Mouse (Mus musculus) erythroid progenitor cell, adult 5-6 weeks (primary cell): ENCODE measurements around the gene Slc8b1. TPM values are rescaled to one million over a fixed set of nuclear protein-coding genes. Genes with fewer than 3 reads are reported as not detected.

Experiments
- ATAC-seq: replicated peaks from 2 replicates; pipeline ENCODE4 v1.8.0; 2016; ENCODE audit warnings: moderate number of reproducible peaks, mild to moderate bottlenecking, moderate TSS enrichment, inconsistent platforms; ENCODE audit not compliant: poor library complexity, low FRiP score, severe bottlenecking
- total RNA-seq, 2 experiments: library from RNA; stranded (forward) in 1 of 2; stranded (reverse) in 1 of 2; fragments of 150-400 nt in 1 of 2; fragments of 186-747, 209-891 nt in 1 of 2; gene quantifications; 2 replicates each; pipeline versions ENCODE4 v1.2.3 to v1.2.4; 2015 to 2017; ENCODE audit warnings: low replicate concordance in 2 of 2

Slc8b1 gene
- 3.4 and 5.0 TPM in 2 replicates for total RNA-seq (2015; ENCODE audit: low replicate concordance)
- 3.0 and 6.7 TPM in 2 replicates for total RNA-seq (2017; ENCODE audit: low replicate concordance)

- peak; percentile 94 for ATAC-seq
Observed at GRCm38 (mm10) chr5:120510982-120511642, at the start of gene Slc8b1. TSS of gene Slc8b1 (plus strand) at chr5:120511168.

GRCm38 (mm10) chr5:120461902-120462301, 49.1 kb upstream of the Slc8b1 start:
- ATAC-seq: no peak

GRCm38 (mm10) chr5:120464321-120464720, 46.6 kb upstream of the Slc8b1 start:
- no peak for ATAC-seq

GRCm38 (mm10) chr5:120465062-120465461, 45.9 kb upstream of the Slc8b1 start:
- ATAC-seq: no peak

GRCm38 (mm10) chr5:120465860-120466259, 45.1 kb upstream of the Slc8b1 start:
- peak; percentile 92 for ATAC-seq

- ATAC-seq: no peak
Observed at GRCm38 (mm10) chr5:120467026-120467425, 43.9 kb upstream of the Slc8b1 start.

- ATAC-seq: no peak
Observed at GRCm38 (mm10) chr5:120468336-120468735, 42.6 kb upstream of the Slc8b1 start.

GRCm38 (mm10) chr5:120468830-120469229, 42.1 kb upstream of the Slc8b1 start:
- ATAC-seq: no peak

- ATAC-seq: no peak
Observed at GRCm38 (mm10) chr5:120471538-120471937, 39.4 kb upstream of the Slc8b1 start.

GRCm38 (mm10) chr5:120472770-120473169, 38.2 kb upstream of the Slc8b1 start, which contains the start of gene Sdsl:
TSS of gene Sdsl (minus strand) at chr5:120472810.
- no peak for ATAC-seq

GRCm38 (mm10) chr5:120473361-120473760, 37.6 kb upstream of the Slc8b1 start:
- ATAC-seq: no peak

GRCm38 (mm10) chr5:120475861-120476260, 35.1 kb upstream of the Slc8b1 start:
- no peak for ATAC-seq

GRCm38 (mm10) chr5:120476296-120476695, 34.7 kb upstream of the Slc8b1 start, which contains the start of gene Sds:
TSS of gene Sds (plus strand) at chr5:120476526.
- ATAC-seq: no peak

- ATAC-seq: no peak
Observed at GRCm38 (mm10) chr5:120477993-120478392, 33.0 kb upstream of the Slc8b1 start.

GRCm38 (mm10) chr5:120479538-120479937, 31.4 kb upstream of the Slc8b1 start:
- ATAC-seq: no peak

GRCm38 (mm10) chr5:120481205-120481604, 29.8 kb upstream of the Slc8b1 start:
- no peak for ATAC-seq

- ATAC-seq: no peak
Observed at GRCm38 (mm10) chr5:120483399-120483798, 27.6 kb upstream of the Slc8b1 start.

GRCm38 (mm10) chr5:120487844-120488243, 23.1 kb upstream of the Slc8b1 start:
- ATAC-seq: no peak

GRCm38 (mm10) chr5:120490679-120491192, 20.2 kb upstream of the Slc8b1 start:
- ATAC-seq: no peak

GRCm38 (mm10) chr5:120492437-120492836, 18.5 kb upstream of the Slc8b1 start:
- no peak for ATAC-seq

- no peak for ATAC-seq
Observed at GRCm38 (mm10) chr5:120493440-120493839, 17.5 kb upstream of the Slc8b1 start.
